Mouse (Mus musculus) megakaryocyte, embryonic 14.5 days (primary cell): ENCODE data around the gene Chd2. TPM values are rescaled to one million over a fixed set of nuclear protein-coding genes. Genes with fewer than 3 reads are reported as not detected.

Source experiments
- H3K27me3 ChIP-seq: replicated peaks from 2 replicates; pipeline ENCODE3; 2012; ENCODE audit warnings: inconsistent platforms
- H3K36me3 ChIP-seq: replicated peaks from 2 replicates; pipeline ENCODE3; 2012; ENCODE audit warnings: low read length, inconsistent platforms, mixed read lengths
- H3K4me1 ChIP-seq: 2 replicates; pipeline ENCODE4 v1.6.1; 2012; ENCODE audit warnings: inconsistent platforms
- H3K4me3 ChIP-seq: replicated peaks from 2 replicates; pipeline ENCODE3; 2012; ENCODE audit warnings: moderate library complexity, mild to moderate bottlenecking, inconsistent platforms
- H3K9me3 ChIP-seq: 2 replicates; pipeline ENCODE4 v1.6.1; 2012; ENCODE audit warnings: inconsistent platforms
- FLI1 ChIP-seq: IDR thresholded peaks from 2 replicates; pipeline ENCODE4 v1.6.1; 2012; ENCODE audit warnings: low read length, inconsistent platforms, mixed read lengths
- GATA1 ChIP-seq: IDR thresholded peaks from 3 replicates; pipeline ENCODE4 v1.6.1; 2012; ENCODE audit warnings: mixed read lengths, low read length, inconsistent platforms, borderline replicate concordance
- polyA plus RNA-seq: library from polyadenylated mRNA; stranded (reverse); fragments of >175 nt; gene quantifications from 2 replicates; pipeline ENCODE4 v1.2.3, GENCODE M21; 2012; ENCODE audit warnings: low replicate concordance; ENCODE audit not compliant: insufficient read depth

Gene Chd2
- polyA plus RNA-seq, 1 experiment = 38.7 TPM

- TF ChIP-seq GATA1 (no peak), FLI1 (no peak)
- H3K9me3 ChIP-seq = no peaks in the 10 kb centered on the region
- peaks cover 71% of the 10 kb centered on the region for H3K36me3 ChIP-seq
- H3K27me3 ChIP-seq = no peaks in the 10 kb centered on the region
- no peak overlapping the region for H3K4me3 ChIP-seq
- H3K4me1 ChIP-seq = peaks cover 59% of the 10 kb centered on the region
These were observed 114.8 kb downstream of the Chd2 start for GRCm38 (mm10) chr7:73426752-73427386.

- TF ChIP-seq FLI1 (no peak), GATA1 (no peak)
- Histone ChIP-seq H3K27me3 (no peaks in the 10 kb centered on the region), H3K36me3 (peaks cover 66% of the 10 kb centered on the region), H3K4me1 (peaks cover 56% of the 10 kb centered on the region), H3K9me3 (no peaks in the 10 kb centered on the region), H3K4me3 (no peak overlapping the region)
These were observed 115.4 kb downstream of the Chd2 start for GRCm38 (mm10) chr7:73426235-73426634.

- no peak for TF ChIP-seq GATA1
- TF ChIP-seq FLI1 = no peak
- peaks cover 54% of the 10 kb centered on the region for H3K4me1 ChIP-seq
- H3K4me3 ChIP-seq = no peak overlapping the region
- no peaks in the 10 kb centered on the region for H3K27me3 ChIP-seq
- H3K9me3 ChIP-seq = no peaks in the 10 kb centered on the region
- H3K36me3 ChIP-seq = peaks cover 59% of the 10 kb centered on the region
These were observed 116.2 kb downstream of the Chd2 start for GRCm38 (mm10) chr7:73425451-73425850.

- H3K4me3 ChIP-seq = no peak overlapping the region
- peaks cover 47% of the 10 kb centered on the region for H3K4me1 ChIP-seq
- H3K36me3 ChIP-seq = peaks cover 51% of the 10 kb centered on the region
- peaks cover 7% of the 10 kb centered on the region for H3K27me3 ChIP-seq
- no peak for TF ChIP-seq FLI1
- TF ChIP-seq GATA1 = no peak
- no peaks in the 10 kb centered on the region for H3K9me3 ChIP-seq
These were observed 116.9 kb downstream of the Chd2 start for GRCm38 (mm10) chr7:73424705-73425104.

- H3K36me3 ChIP-seq = peaks cover 47% of the 10 kb centered on the region
- TF ChIP-seq FLI1 = no peak
These were observed 117.4 kb downstream of the Chd2 start for GRCm38 (mm10) chr7:73424243-73424642.

GRCm38 (mm10) chr7:73423236-73423635 is 118.4 kb downstream of the Chd2 start:
- Histone ChIP-seq H3K4me1 (peaks cover 32% of the 10 kb centered on the region), H3K27me3 (peaks cover 11% of the 10 kb centered on the region), H3K9me3 (no peaks in the 10 kb centered on the region), H3K36me3 (peaks cover 37% of the 10 kb centered on the region), H3K4me3 (no peak overlapping the region)
- TF ChIP-seq GATA1 (no peak), FLI1 (no peak)

More at GRCm38 (mm10) chr7:73424243-73424642, 117.4 kb downstream of the Chd2 start:
- Histone ChIP-seq H3K4me3 (no peak overlapping the region), H3K4me1 (peaks cover 43% of the 10 kb centered on the region), H3K9me3 (no peaks in the 10 kb centered on the region), H3K27me3 (peaks cover 7% of the 10 kb centered on the region)

- H3K36me3 ChIP-seq = peaks cover 29% of the 10 kb centered on the region
- H3K4me1 ChIP-seq = peaks cover 27% of the 10 kb centered on the region
- TF ChIP-seq GATA1 = no peak
- TF ChIP-seq FLI1 = no peak
- H3K9me3 ChIP-seq = no peaks in the 10 kb centered on the region
- H3K27me3 ChIP-seq = peaks cover 18% of the 10 kb centered on the region
- H3K4me3 ChIP-seq = no peak overlapping the region
These were observed 119.2 kb downstream of the Chd2 start for GRCm38 (mm10) chr7:73422223-73423113.

- TF ChIP-seq FLI1 (no peak), GATA1 (no peak)
- peaks cover 21% of the 10 kb centered on the region for H3K27me3 ChIP-seq
- peaks cover 19% of the 10 kb centered on the region for H3K36me3 ChIP-seq
- H3K4me1 ChIP-seq = peaks cover 21% of the 10 kb centered on the region
- no peak overlapping the region for H3K4me3 ChIP-seq
- no peaks in the 10 kb centered on the region for H3K9me3 ChIP-seq
These were observed 120.2 kb downstream of the Chd2 start for GRCm38 (mm10) chr7:73421278-73422015.

GRCm38 (mm10) chr7:73420827-73421226 is 120.8 kb downstream of the Chd2 start:
- H3K4me1 ChIP-seq = peaks cover 21% of the 10 kb centered on the region

More at GRCm38 (mm10) chr7:73420827-73421226, 120.8 kb downstream of the Chd2 start:
- Histone ChIP-seq H3K4me3 (no peak overlapping the region), H3K36me3 (peaks cover 15% of the 10 kb centered on the region), H3K27me3 (peaks cover 22% of the 10 kb centered on the region), H3K9me3 (no peaks in the 10 kb centered on the region)
- TF ChIP-seq GATA1 (no peak), FLI1 (no peak)
